Mouse (Mus musculus) layer of hippocampus, postnatal 10 days (tissue): ENCODE results near the gene Lefty1. TPM values are rescaled to one million over a fixed set of nuclear protein-coding genes. Genes with fewer than 3 reads are reported as not detected.

Experiments used
- DNase-seq, 2 experiments: peaks; one replicate each; pipeline ENCODE4 v3.0.0; 2021; ENCODE audit warnings: low spot score in 2 of 2
- long read RNA-seq: library from polyadenylated mRNA; stranded (forward); transcript quantifications from one replicate; pipeline ENCODE4 v2.0.0, GENCODE M21; 2023
- total RNA-seq, 2 experiments: library from RNA; stranded (reverse); gene quantifications; 2 replicates each; pipeline ENCODE4 v1.2.3; 2021

The Lefty1 gene
- 1 to 10 TPM; 3.9 to 6.4 TPM for total RNA-seq
- long read RNA-seq, transcript Lefty1-202 (2 exons, 583 nt): major isoform, 5 of 6 reads
- long read RNA-seq, partial matches to known transcripts: 1 of 6 reads
- long read RNA-seq, other reads (novel, unspliced or antisense): 0 of 6 reads

- no peak for DNase-seq
Measured at GRCm38 (mm10) chr1:180934467-180935419, at the start of gene Lefty1. Lefty1 (plus strand) TSS chr1:180935022.

- DNase-seq: no peak
Measured at GRCm38 (mm10) chr1:180888556-180889042, 46.2 kb upstream of the Lefty1 start.

GRCm38 (mm10) chr1:180889172-180889571 is 45.6 kb upstream of the Lefty1 start:
- no peak for DNase-seq

GRCm38 (mm10) chr1:180889841-180890240 is 45.0 kb upstream of the Lefty1 start:
- DNase-seq: no peak

GRCm38 (mm10) chr1:180892808-180893207 is 42.0 kb upstream of the Lefty1 start, which contains the start of gene Lefty2:
Lefty2 (plus strand) TSS chr1:180893108.
- DNase-seq: no peak

GRCm38 (mm10) chr1:180894088-180894987 is 40.5 kb upstream of the Lefty1 start:
- peak in 1 of 2 experiments; percentile 29 for DNase-seq

- DNase-seq: no peak
Measured at GRCm38 (mm10) chr1:180901107-180901506, 33.7 kb upstream of the Lefty1 start.

- no peak for DNase-seq
Measured at GRCm38 (mm10) chr1:180902915-180903314, 31.9 kb upstream of the Lefty1 start.

GRCm38 (mm10) chr1:180903666-180904038 is 31.2 kb upstream of the Lefty1 start:
- DNase-seq: no peak

GRCm38 (mm10) chr1:180904039-180904814 is 30.6 kb upstream of the Lefty1 start, which contains the start of gene Pycr2:
Pycr2 (plus strand) TSS chr1:180904293.
- DNase-seq: peak; percentile 92 to 96

GRCm38 (mm10) chr1:180904815-180905080 is 30.1 kb upstream of the Lefty1 start:
- no peak for DNase-seq

GRCm38 (mm10) chr1:180905307-180905706 is 29.5 kb upstream of the Lefty1 start:
- no peak for DNase-seq

- DNase-seq: no peak
Measured at GRCm38 (mm10) chr1:180905876-180906275, 28.9 kb upstream of the Lefty1 start.

- DNase-seq: no peak
Measured at GRCm38 (mm10) chr1:180906461-180907147, 28.2 kb upstream of the Lefty1 start.

- DNase-seq: no peak
Measured at GRCm38 (mm10) chr1:180911138-180911537, 23.7 kb upstream of the Lefty1 start.

GRCm38 (mm10) chr1:180911653-180912287 is 23.1 kb upstream of the Lefty1 start:
- no peak for DNase-seq

- no peak for DNase-seq
Measured at GRCm38 (mm10) chr1:180912792-180913191, 22.0 kb upstream of the Lefty1 start.

- no peak for DNase-seq
Measured at GRCm38 (mm10) chr1:180913797-180914196, 21.0 kb upstream of the Lefty1 start.

GRCm38 (mm10) chr1:180916425-180916824 is 18.4 kb upstream of the Lefty1 start:
- DNase-seq: no peak

GRCm38 (mm10) chr1:180917053-180917452 is 17.8 kb upstream of the Lefty1 start:
- no peak for DNase-seq
